Mouse (Mus musculus): ENCODE data around the gene Zfp566. TPM values are rescaled to one million over a fixed set of nuclear protein-coding genes. Genes with fewer than 3 reads are reported as not detected.

The Zfp566 gene
- 11.0 and 11.6 TPM in 2 replicates for polyA plus RNA-seq (2012; rRNA removed)

GRCm38 (mm10) chr7:30090092-30090969 is at the start of gene Zfp566, which contains the start of gene Gm26920:
Zfp566 (minus strand) TSS chr7:30090527.
Gm26920 (minus strand) TSS chr7:30090410.

GRCm38 (mm10) chr7:30121308-30122187 is 31.2 kb upstream of the Zfp566 start, which contains the start of gene Zfp382:
Zfp382 (plus strand) TSS chr7:30121942.

GRCm38 (mm10) chr7:30094646-30095429 is 4.5 kb upstream of the Zfp566 start, which contains the start of gene Zfp260:
Zfp260 (plus strand) TSS chr7:30094777.

GRCm38 (mm10) chr7:30072146-30073028 is 17.9 kb downstream of the Zfp566 start, which contains the start of gene Zfp82:
Zfp82 (minus strand) TSS chr7:30072900.

GRCm38 (mm10) chr7:30050882-30051548 is 39.3 kb downstream of the Zfp566 start, which contains the start of gene Zfp14:
Zfp14 (minus strand) TSS chr7:30051380.

Other genes with a start within 250 kb of the Zfp566 start
- 12.2 and 14.4 TPM in 2 replicates for gene Zfp940, start 236.9 kb downstream of the Zfp566 start, polyA plus RNA-seq (2012; rRNA removed)
- gene Zfp420, start 230.5 kb downstream of the Zfp566 start, polyA plus RNA-seq (2012; rRNA removed): 19.3 and 20.7 TPM in 2 replicates
- gene Zfp27, start 184.0 kb downstream of the Zfp566 start, polyA plus RNA-seq (2012; rRNA removed): 12.5 and 12.9 TPM in 2 replicates
- 14.5 and 15.1 TPM in 2 replicates for gene Zfp383, start 182.3 kb downstream of the Zfp566 start, polyA plus RNA-seq (2012; rRNA removed)
- 16.3 and 18.0 TPM in 2 replicates for gene Zfp74, start 136.4 kb downstream of the Zfp566 start, polyA plus RNA-seq (2012; rRNA removed)
- 4.2 and 5.2 TPM in 2 replicates for gene Zfp568, start 106.6 kb downstream of the Zfp566 start, polyA plus RNA-seq (2012; rRNA removed)
- gene Zfp14, start 39.1 kb downstream of the Zfp566 start, polyA plus RNA-seq (2012; rRNA removed): 13.6 and 14.4 TPM in 2 replicates
- 5.2 and 5.8 TPM in 2 replicates for gene Zfp82, start 17.6 kb downstream of the Zfp566 start, polyA plus RNA-seq (2012; rRNA removed)
- 0.21 and 0.54 TPM in 2 replicates for gene Gm26920, start 117 bp downstream of the Zfp566 start, polyA plus RNA-seq (2012; rRNA removed)
- gene Zfp260, start 4.2 kb upstream of the Zfp566 start, polyA plus RNA-seq (2012; rRNA removed): 41.1 and 42.5 TPM in 2 replicates
- gene Zfp382, start 31.4 kb upstream of the Zfp566 start, polyA plus RNA-seq (2012; rRNA removed): 11.5 and 11.7 TPM in 2 replicates
- gene Zfp146, start 79.2 kb upstream of the Zfp566 start, polyA plus RNA-seq (2012; rRNA removed): 66.7 and 71.2 TPM in 2 replicates
- gene Cox7a1, start 93.6 kb upstream of the Zfp566 start, polyA plus RNA-seq (2012; rRNA removed): 2.9 and 6.4 TPM in 2 replicates
- 238 and 244 TPM in 2 replicates for gene Capns1, start 108.3 kb upstream of the Zfp566 start, polyA plus RNA-seq (2012; rRNA removed)
- gene Polr2i, start 141.4 kb upstream of the Zfp566 start, polyA plus RNA-seq (2012; rRNA removed): 286 TPM in 2 replicates
- 204 and 220 TPM in 2 replicates for gene Tbcb, start 141.7 kb upstream of the Zfp566 start, polyA plus RNA-seq (2012; rRNA removed)
- gene Ovol3, start 145.2 kb upstream of the Zfp566 start, polyA plus RNA-seq (2012; rRNA removed): 0.08 and 0.16 TPM in 2 replicates
- 0.16 and 0.28 TPM in 2 replicates for gene Thap8, start 189.6 kb upstream of the Zfp566 start, polyA plus RNA-seq (2012; rRNA removed)
- 8.5 and 9.6 TPM in 2 replicates for gene Wdr62, start 189.9 kb upstream of the Zfp566 start, polyA plus RNA-seq (2012; rRNA removed)
- gene Clip3, start 201.2 kb upstream of the Zfp566 start, polyA plus RNA-seq (2012; rRNA removed): 222 and 254 TPM in 2 replicates
- 121 TPM in 2 replicates for gene Alkbh6, start 218.2 kb upstream of the Zfp566 start, polyA plus RNA-seq (2012; rRNA removed)
- gene Syne4, start 224.3 kb upstream of the Zfp566 start, polyA plus RNA-seq (2012; rRNA removed): 21.0 and 25.5 TPM in 2 replicates
- 0.36 and 0.45 TPM in 2 replicates for gene E130208F15Rik, start 231.2 kb upstream of the Zfp566 start, polyA plus RNA-seq (2012; rRNA removed)
- 15.9 and 17.6 TPM in 2 replicates for gene Sdhaf1, start 233.4 kb upstream of the Zfp566 start, polyA plus RNA-seq (2012; rRNA removed)

All from central nervous system, embryonic 18 days (tissue).